Mouse (Mus musculus) kidney, postnatal 36 days (tissue): ENCODE results near the gene Pus7l.
"Not testable (repeated sequence)": the region's sequence is repeated elsewhere in the genome, so short reads cannot be mapped to it uniquely, and the experiment has no call there.

Experiments
- DNase-seq, 2 experiments: peaks; one replicate each; pipeline ENCODE4 v3.0.0; 2021 to 2022; ENCODE audit warnings: mixed read lengths in 2 of 2

Gene Pus7l

GRCm38 (mm10) chr15:94542567-94543408, 559 bp downstream of the Pus7l start:
- no peak for DNase-seq

GRCm38 (mm10) chr15:94539296-94539695, 4.1 kb downstream of the Pus7l start:
- DNase-seq, result no peak

GRCm38 (mm10) chr15:94535521-94535920, 7.8 kb downstream of the Pus7l start:
- no peak for DNase-seq

DNA sequence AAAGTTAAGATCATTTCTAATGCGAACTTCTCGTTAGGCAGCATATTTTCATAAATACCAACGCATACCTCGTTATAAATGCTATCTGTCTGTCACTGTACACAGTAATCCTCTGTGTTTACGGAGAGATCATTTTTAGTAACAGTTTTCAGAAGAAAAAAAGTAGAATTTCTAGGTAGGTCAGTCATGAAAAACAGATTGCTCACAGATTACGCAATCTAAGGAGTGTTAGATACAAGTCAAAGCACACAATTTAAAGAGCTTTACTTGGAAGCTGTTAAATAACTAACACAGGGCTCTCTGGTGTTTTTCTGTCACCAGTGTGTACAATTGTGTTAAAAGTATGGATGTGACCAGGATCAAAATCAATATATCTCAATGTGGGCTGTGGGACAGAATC, 10.4 kb downstream of the Pus7l start:
- no peak for DNase-seq

GRCm38 (mm10) chr15:94532306-94532705, 11.0 kb downstream of the Pus7l start:
- no peak for DNase-seq

- DNase-seq, result no peak
Observed at GRCm38 (mm10) chr15:94530519-94530918, 12.8 kb downstream of the Pus7l start.

- no peak for DNase-seq
Observed at GRCm38 (mm10) chr15:94524956-94525355, 18.4 kb downstream of the Pus7l start.

- no peak for DNase-seq
Observed at GRCm38 (mm10) chr15:94523251-94523650, 20.1 kb downstream of the Pus7l start.

DNA sequence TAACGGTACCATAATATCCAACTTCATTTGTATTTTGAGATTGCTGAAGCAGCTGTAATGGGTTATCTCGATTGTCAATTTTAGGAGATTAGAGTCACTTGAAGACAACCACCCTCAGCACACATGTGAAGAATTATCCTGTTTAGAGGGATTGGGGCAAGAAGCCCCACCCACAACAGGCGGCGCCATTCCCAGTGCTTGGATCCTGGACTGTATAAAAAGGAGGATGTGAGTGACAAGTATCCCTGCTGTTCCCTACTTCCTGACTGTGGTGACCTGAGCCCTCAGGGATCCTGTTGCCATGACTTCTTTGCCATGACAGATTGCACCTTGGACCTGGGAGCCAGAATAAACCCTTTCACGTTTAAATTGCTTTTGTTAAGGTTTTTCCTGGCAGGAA, 22.4 kb downstream of the Pus7l start:
- peak in 1 of 2 experiments; percentile 17 for DNase-seq

- peak; percentile 35 to 42 for DNase-seq
Observed at GRCm38 (mm10) chr15:94520205-94520900, 23.0 kb downstream of the Pus7l start.

- no peak for DNase-seq
Observed at GRCm38 (mm10) chr15:94517913-94518491, 25.3 kb downstream of the Pus7l start.

- no peak for DNase-seq
Observed at GRCm38 (mm10) chr15:94503451-94504215, 39.7 kb downstream of the Pus7l start.

DNA sequence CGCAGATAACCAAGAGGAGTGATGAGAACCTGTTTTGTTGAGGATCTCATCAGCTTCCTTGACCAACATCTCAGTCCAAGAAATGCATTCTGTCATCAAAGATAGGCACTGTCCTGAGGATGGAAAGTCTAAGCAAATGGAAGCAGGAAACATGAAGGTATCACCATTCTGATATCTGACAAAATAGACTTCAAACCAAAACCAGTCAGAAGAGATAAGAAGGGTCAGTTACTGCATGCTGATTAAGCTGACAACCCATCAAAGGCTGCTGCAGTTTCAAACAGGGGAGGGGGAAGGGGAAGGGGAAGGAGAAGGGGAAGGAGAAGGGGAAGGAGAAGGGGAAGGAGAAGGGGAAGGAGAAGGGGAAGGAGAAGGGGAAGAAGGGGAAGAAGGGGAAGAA, 44.1 kb downstream of the Pus7l start:
- no peak for DNase-seq

DNA sequence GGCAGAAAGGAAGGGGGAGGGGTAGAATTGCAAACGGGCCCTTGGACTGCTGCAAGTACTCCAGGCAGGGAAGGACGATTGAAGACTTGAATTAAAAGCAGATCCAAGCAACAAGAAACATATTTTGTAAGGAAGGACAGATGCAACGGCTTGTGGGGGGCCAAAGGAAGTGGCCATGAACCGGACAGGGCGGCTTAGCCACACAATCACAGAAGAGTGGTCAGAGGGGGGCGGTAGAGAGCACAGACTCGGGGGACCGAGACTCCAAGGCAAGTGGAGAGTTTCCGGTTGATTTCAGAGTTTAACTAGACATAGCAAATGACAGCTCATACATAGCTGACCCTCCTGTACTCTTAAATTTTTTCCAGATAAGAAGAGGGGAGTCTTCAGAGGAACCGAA, 47.4 kb downstream of the Pus7l start:
- DNase-seq, result peak in 1 of 2 experiments; percentile 4

GRCm38 (mm10) chr15:94494445-94494844, 48.9 kb downstream of the Pus7l start:
- DNase-seq, result no peak

DNA sequence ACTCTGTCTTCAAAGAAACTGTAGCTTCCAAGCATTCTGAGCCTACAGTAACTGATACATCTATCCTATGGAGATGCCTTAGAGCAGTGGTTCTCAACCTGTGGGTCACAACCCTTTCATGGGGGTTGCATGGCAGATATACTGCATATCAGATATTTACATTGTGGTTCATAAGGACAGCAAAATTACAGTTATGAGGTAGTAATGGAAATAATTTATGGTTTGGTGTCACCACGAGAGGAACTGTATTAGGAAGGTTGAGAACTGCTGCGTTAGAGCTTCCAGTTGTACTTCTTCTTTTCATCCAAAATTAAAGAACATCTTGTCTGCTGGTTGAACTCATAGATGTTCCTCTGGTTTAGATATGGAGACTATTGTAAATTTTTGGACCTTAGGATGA, 53.9 kb downstream of the Pus7l start:
- no peak for DNase-seq

- not testable (repeated sequence) for DNase-seq
Observed at GRCm38 (mm10) chr15:94488028-94488427, 55.3 kb downstream of the Pus7l start.

DNA sequence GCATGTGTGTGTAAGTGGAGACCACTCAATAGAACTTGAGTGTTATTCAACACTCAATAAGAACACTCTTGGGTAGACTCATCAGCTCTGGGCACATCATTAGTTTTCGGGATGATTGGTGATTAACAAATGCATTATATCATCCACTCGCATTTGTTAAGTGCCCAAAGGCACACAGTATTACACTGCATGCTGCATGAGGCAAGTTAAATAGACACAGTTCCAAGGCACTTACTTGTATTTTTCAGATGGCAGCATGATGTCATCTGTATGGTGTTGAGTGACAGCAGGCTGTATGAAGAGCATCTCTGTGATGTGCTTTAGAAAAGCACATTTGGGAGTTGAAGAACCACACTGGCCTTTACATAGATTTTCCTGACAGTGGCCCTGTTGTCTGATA, 60.8 kb downstream of the Pus7l start:
- DNase-seq, result no peak

DNA sequence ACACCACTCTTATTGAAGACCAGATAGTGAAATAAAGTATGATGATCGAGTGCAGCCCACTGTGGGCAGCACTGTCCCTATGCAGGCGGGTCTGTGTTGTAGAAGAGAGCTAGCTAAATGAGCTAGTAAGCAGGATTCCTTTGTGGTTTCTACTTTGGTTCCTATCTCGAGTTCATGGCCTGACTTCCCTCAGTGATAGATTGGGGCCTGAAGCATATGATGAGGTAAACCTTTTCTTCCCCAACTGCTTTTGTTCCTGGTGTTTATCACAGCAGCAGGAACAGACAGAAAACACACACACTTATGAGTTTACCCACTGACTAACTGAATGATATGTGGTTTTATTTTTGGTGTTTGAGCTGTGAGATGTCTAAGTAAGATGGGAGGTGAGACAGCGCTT, 62.6 kb downstream of the Pus7l start:
- DNase-seq, result no peak

- no peak for DNase-seq
Observed at GRCm38 (mm10) chr15:94480248-94480647, 63.1 kb downstream of the Pus7l start.

DNA sequence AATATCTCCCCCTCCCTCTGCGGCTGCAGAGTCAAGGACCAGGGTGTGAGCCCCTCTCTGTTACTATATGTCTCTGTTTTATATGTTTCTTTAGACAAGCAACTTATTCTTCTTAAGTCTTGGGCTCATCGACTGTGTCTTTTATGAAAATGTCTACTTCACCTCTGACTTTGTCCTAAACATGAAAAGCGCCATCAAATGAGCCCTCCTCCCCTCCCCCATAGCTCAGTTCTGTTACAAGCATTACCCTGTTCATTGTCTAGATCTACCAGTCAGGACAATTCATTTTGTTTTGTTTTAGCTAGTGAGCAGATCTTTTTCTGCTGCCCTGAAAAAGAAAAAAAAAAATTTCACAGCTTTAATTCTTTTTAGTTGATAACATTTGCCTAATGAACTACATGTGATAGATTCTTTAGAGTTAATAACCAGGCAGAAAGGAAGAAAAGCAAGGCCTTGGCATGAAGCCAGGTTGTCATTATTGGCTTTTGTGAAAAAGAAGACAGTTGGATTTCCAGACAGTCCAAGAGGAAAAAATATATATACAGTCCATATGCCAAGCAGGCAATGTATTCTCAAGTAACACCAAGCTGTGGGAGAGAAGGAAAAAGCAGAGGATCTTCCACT, 63.7 kb downstream of the Pus7l start:
- DNase-seq, result no peak

DNA sequence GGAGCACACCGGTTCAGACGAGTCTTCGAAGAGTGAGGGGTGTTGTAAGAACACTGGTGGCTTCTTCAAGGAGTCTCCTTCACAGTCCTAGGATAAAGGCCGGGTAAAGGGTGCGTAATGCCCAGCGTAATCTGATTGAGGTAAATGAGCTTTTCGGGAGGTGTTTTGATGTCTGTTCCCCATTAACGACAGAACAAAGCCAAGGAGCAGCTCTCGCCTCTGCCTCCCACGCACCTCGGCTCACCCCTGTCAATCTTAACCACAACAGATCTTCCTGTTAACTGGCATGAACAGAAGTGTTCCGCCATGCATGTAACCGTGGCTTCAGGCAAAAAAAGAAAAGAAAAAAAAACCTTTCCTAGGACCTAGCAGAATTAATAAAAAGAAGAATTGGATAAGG, 64.6 kb downstream of the Pus7l start:
- DNase-seq, result no peak

- no peak for DNase-seq
Observed at GRCm38 (mm10) chr15:94477287-94477686, 66.1 kb downstream of the Pus7l start.
